Mouse (Mus musculus) MEL (cell line): ENCODE measurements around the gene Eml1.

Experiments used
- ETS1 ChIP-seq: IDR thresholded peaks from 2 replicates; pipeline ENCODE4 v1.6.1; 2012; ENCODE audit warnings: low read depth, mild to moderate bottlenecking, inconsistent platforms, low read length, improper control_type of control experiment, moderate library complexity
- JUND ChIP-seq: IDR thresholded peaks from 2 replicates; pipeline ENCODE4 v1.6.1; 2011; ENCODE audit warnings: low read depth, mild to moderate bottlenecking, improper control_type of control experiment, low read length
- POLR2AphosphoS5 ChIP-seq: IDR thresholded peaks from 2 replicates; pipeline ENCODE4 v1.6.1; 2012; ENCODE audit warnings: low read depth, borderline replicate concordance, mild to moderate bottlenecking, inconsistent platforms, low read length, moderate library complexity, mixed read lengths
- USF2 ChIP-seq, 2 experiments: IDR thresholded peaks; 2 replicates each; pipeline ENCODE4 v1.6.1; 2011 to 2012; ENCODE audit warnings: improper control_type of control experiment in 2 of 2, low read length in 2 of 2, borderline replicate concordance in 1 of 2, inconsistent platforms in 1 of 2, low read depth in 1 of 2, mild to moderate bottlenecking in 1 of 2; ENCODE audit not compliant: insufficient read depth in 1 of 2

GRCm38 (mm10) chr12:108422858-108423631, 52.3 kb downstream of the Eml1 start:
- TF ChIP-seq USF2 (IDR thresholded peaks at IDR 0.05; ENCODE audit: borderline replicate concordance in 1 of 2, insufficient read depth in 1 of 2, low read depth in 1 of 2, low read length in 2 of 2) (no peak), ETS1 (no peak), JUND (no peak), POLR2AphosphoS5 (no peak)
